ENCODE assay signal across 8 mouse cellular contexts in genomic region chr11:73177895-73178294, GRCm38 (mm10). TPM values are rescaled to one million over a fixed set of nuclear protein-coding genes. Genes with fewer than 3 reads are reported as not detected.
A peak's percentile ranks its signal among the peaks of the same experiment; 100 is the strongest.
DNase-seq lines count a peak whose midpoint lies in the region; ATAC-seq and TF ChIP-seq lines count a peak whose summit lies in the region.

No protein-coding gene starts in this region.

- peak overlapping the region; percentile 71 for H3K9ac ChIP-seq in forebrain, postnatal 0 days
- peak overlapping the region; percentile 96 for H3K9ac ChIP-seq in liver, embryonic 13.5 days

- peak overlapping the region; percentile 67 for H3K4me2 ChIP-seq in forebrain, postnatal 0 days (ENCODE audit: low read depth)
- peak overlapping the region; percentile 97 for H3K4me2 ChIP-seq in liver, embryonic 13.5 days

- peak overlapping the region; percentile 99 for H3K4me3 ChIP-seq in C2C12 (ENCODE audit: insufficient read depth, poor library complexity, severe bottlenecking)
- H3K4me3 ChIP-seq in forebrain, postnatal 0 days (ENCODE audit: low read depth, low read length), result peak overlapping the region; percentile 95
- H3K4me3 ChIP-seq in liver, embryonic 13.5 days (replicated peaks), result peak overlapping the region; percentile 96

- TF ChIP-seq CTCF in C2C12 (IDR thresholded peaks at IDR 0.05; ENCODE audit: control insufficient read depth, insufficient read depth, insufficient read length), result no peak
- no peak; the same call in 1 of the 2 replicates for TF ChIP-seq CTCF in forebrain, postnatal 0 days (IDR thresholded peaks at IDR 0.05; ENCODE audit: low read depth)

- no peak for ATAC-seq in forebrain, postnatal 0 days
- ATAC-seq in liver, embryonic 13.5 days (ENCODE audit: low read depth), result no peak

- no peaks in the 10 kb centered on the region for H3K9me3 ChIP-seq in forebrain, postnatal 0 days (ENCODE audit: low read length)
- no peaks in the 10 kb centered on the region for H3K9me3 ChIP-seq in liver, embryonic 13.5 days (replicated peaks)

- WGBS in forebrain, postnatal 0 days, result 6% methylated on average over 2 of the region's 2 CpGs
- WGBS in liver, embryonic 13.5 days (ENCODE audit: insufficient replicate concordance), result 14% methylated on average over 2 of the region's 2 CpGs

- peak overlapping the region; percentile 77 for H3ac ChIP-seq in C2C12 (ENCODE audit: control insufficient read depth, insufficient read length, low read depth)

- H3K4me1 ChIP-seq in forebrain, postnatal 0 days (ENCODE audit: insufficient read depth), result peaks cover 20% of the 10 kb centered on the region
- H3K4me1 ChIP-seq in liver, embryonic 13.5 days (replicated peaks), result peaks cover 42% of the 10 kb centered on the region

- peaks cover 81% of the 10 kb centered on the region for H3K79me2 ChIP-seq in C2C12 (ENCODE audit: control insufficient read depth, insufficient read depth)

- H3K79me3 ChIP-seq in C2C12 (ENCODE audit: low read depth), result peaks cover 63% of the 10 kb centered on the region

- peaks cover 45% of the 10 kb centered on the region for H3K36me3 ChIP-seq in C2C12 (ENCODE audit: control insufficient read depth, insufficient read depth)
- peaks cover 19% of the 10 kb centered on the region for H3K36me3 ChIP-seq in forebrain, postnatal 0 days (ENCODE audit: insufficient read depth)
- peaks cover 21% of the 10 kb centered on the region for H3K36me3 ChIP-seq in liver, embryonic 13.5 days

- no peaks in the 10 kb centered on the region for H3K27me3 ChIP-seq in C2C12 (ENCODE audit: control insufficient read depth, insufficient read depth, insufficient read length)
- H3K27me3 ChIP-seq in forebrain, postnatal 0 days (ENCODE audit: insufficient read depth, low read length), result no peaks in the 10 kb centered on the region
- H3K27me3 ChIP-seq in liver, embryonic 13.5 days, result no peaks in the 10 kb centered on the region

- peak overlapping the region; percentile 42; the same call in 1 of the 2 replicates for H3K27ac ChIP-seq in forebrain, postnatal 0 days (ENCODE audit: low read depth, low read length)
- H3K27ac ChIP-seq in liver, embryonic 13.5 days, result no peak overlapping the region; the same call in 1 of the 2 replicates

- DNase-seq in embryo, embryonic 10 days (ENCODE audit: low spot score), result peak; percentile 47
- no peak for DNase-seq in embryo, embryonic 11 days
- DNase-seq in forebrain, postnatal 0 days, result no peak
- DNase-seq in liver, embryonic 13.5 days, result no peak
- DNase-seq in ovary, adult 18-20 months (ENCODE audit: low spot score), result no peak
- no peak for DNase-seq in layer of hippocampus, postnatal 36 days
- no peak for DNase-seq in adrenal gland, postnatal 25 days

TF ChIP-seq in C2C12, 6 proteins besides CTCF, POLR2A, EP300 and RAD21:
- TF ChIP-seq FOSL1 (IDR thresholded peaks at IDR 0.05; ENCODE audit: insufficient read depth, low read length, poor library complexity, severe bottlenecking) (no peak), USF1 (IDR thresholded peaks at IDR 0.05; ENCODE audit: low read depth) (no peak), MYOG (IDR thresholded peaks at IDR 0.05; ENCODE audit: control insufficient read depth, extremely low read depth, insufficient read length) (no peak), MAX (IDR thresholded peaks at IDR 0.05) (no peak), MYOD1 (IDR thresholded peaks at IDR 0.05; ENCODE audit: control insufficient read depth, insufficient read length, low read depth) (no peak), CEBPB (IDR thresholded peaks at IDR 0.05; ENCODE audit: low read depth) (no peak)
TF ChIP-seq in C2C12: peak in this region for 0.

RNA-seq across cellular contexts. Expression of gene Tax1bp3, which starts 1.0 kb away (rescaled TPM):
- 159 TPM for polyA plus RNA-seq in C2C12 (2012; fragmentation: generic; extraction: Trizol)
- 52.2 and 59.5 TPM in 2 replicates for total RNA-seq in forebrain, postnatal 0 days (2014; rRNA removed)
- polyA plus RNA-seq in forebrain, postnatal 0 days (2015; fragmentation: Nextera tagmentation; extraction: Ambion mirVana), result 122 and 137 TPM in 2 replicates
- polyA plus RNA-seq in liver, embryonic 13.5 days (2015; fragmentation: Nextera tagmentation; extraction: Ambion mirVana), result 32.1 and 34.8 TPM in 2 replicates
- 10 to 100 TPM; 10.9 to 11.2 TPM for total RNA-seq in layer of hippocampus, postnatal 36 days (2021)
- total RNA-seq in adrenal gland, postnatal 25 days (2021), result 71.3 and 79.4 TPM in 2 replicates

RNA-seq across cellular contexts. Expression of gene Emc6, which starts 1.1 kb away (rescaled TPM):
- 71.6 TPM for polyA plus RNA-seq in C2C12 (2012; fragmentation: generic; extraction: Trizol)
- 127 and 153 TPM in 2 replicates for total RNA-seq in forebrain, postnatal 0 days (2014; rRNA removed)
- polyA plus RNA-seq in forebrain, postnatal 0 days (2015; fragmentation: Nextera tagmentation; extraction: Ambion mirVana), result 182 and 219 TPM in 2 replicates
- 97.4 and 98.5 TPM in 2 replicates for polyA plus RNA-seq in liver, embryonic 13.5 days (2015; fragmentation: Nextera tagmentation; extraction: Ambion mirVana)
- 10 to 100 TPM; 51.5 to 59.7 TPM for total RNA-seq in layer of hippocampus, postnatal 36 days (2021)
- 63.4 and 73.4 TPM in 2 replicates for total RNA-seq in adrenal gland, postnatal 25 days (2021)

RNA-seq across cellular contexts. Expression of gene P2rx5, which starts 17.7 kb away (rescaled TPM):
- 1.0 TPM for polyA plus RNA-seq in C2C12 (2012; fragmentation: generic; extraction: Trizol)
- total RNA-seq in forebrain, postnatal 0 days (2014; rRNA removed), result 0.46 and 0.57 TPM in 2 replicates
- 0.69 TPM in 2 replicates for polyA plus RNA-seq in forebrain, postnatal 0 days (2015; fragmentation: Nextera tagmentation; extraction: Ambion mirVana)
- 0.19 and 0.20 TPM in 2 replicates for polyA plus RNA-seq in liver, embryonic 13.5 days (2015; fragmentation: Nextera tagmentation; extraction: Ambion mirVana)
- 1 to 10 TPM; 2.3 to 3.4 TPM for total RNA-seq in layer of hippocampus, postnatal 36 days (2021)
- total RNA-seq in adrenal gland, postnatal 25 days (2021), result 5.8 and 7.8 TPM in 2 replicates

RNA-seq across cellular contexts. Expression of gene Ctns, which starts 20.9 kb away (rescaled TPM):
- 4.2 TPM for polyA plus RNA-seq in C2C12 (2012; fragmentation: generic; extraction: Trizol)
- 15.3 and 17.0 TPM in 2 replicates for total RNA-seq in forebrain, postnatal 0 days (2014; rRNA removed)
- polyA plus RNA-seq in forebrain, postnatal 0 days (2015; fragmentation: Nextera tagmentation; extraction: Ambion mirVana), result 9.6 and 12.7 TPM in 2 replicates
- 6.2 and 7.6 TPM in 2 replicates for polyA plus RNA-seq in liver, embryonic 13.5 days (2015; fragmentation: Nextera tagmentation; extraction: Ambion mirVana)
- 10 to 100 TPM; 21.2 to 24.8 TPM for total RNA-seq in layer of hippocampus, postnatal 36 days (2021)
- total RNA-seq in adrenal gland, postnatal 25 days (2021), result 17.4 and 20.6 TPM in 2 replicates

RNA-seq across cellular contexts. Expression of gene Shpk, which starts 21.4 kb away (rescaled TPM):
- polyA plus RNA-seq in C2C12 (2012; fragmentation: generic; extraction: Trizol), result 0.28 TPM
- 0.85 and 1.8 TPM in 2 replicates for total RNA-seq in forebrain, postnatal 0 days (2014; rRNA removed)
- polyA plus RNA-seq in forebrain, postnatal 0 days (2015; fragmentation: Nextera tagmentation; extraction: Ambion mirVana), result 1.5 and 2.2 TPM in 2 replicates
- 2.2 TPM in 2 replicates for polyA plus RNA-seq in liver, embryonic 13.5 days (2015; fragmentation: Nextera tagmentation; extraction: Ambion mirVana)
- 1 to 10 TPM; 3.4 to 3.5 TPM for total RNA-seq in layer of hippocampus, postnatal 36 days (2021)
- 9.9 and 13.8 TPM in 2 replicates for total RNA-seq in adrenal gland, postnatal 25 days (2021)
